Mouse (Mus musculus) NIH3T3 (cell line): ENCODE results near the gene Mkrn3.

ENCODE experiments used
- DNase-seq: peaks from one replicate; pipeline ENCODE4 v3.0.0-alpha.2; 2012; ENCODE audit warnings: low read depth

Mkrn3 gene

GRCm38 (mm10) chr7:62419493-62420360, at the start of gene Mkrn3:
Gene Mkrn3, minus strand, starts transcription at chr7:62420139.
- peak; percentile 95 for DNase-seq

GRCm38 (mm10) chr7:62463878-62464755, 44.2 kb upstream of the Mkrn3 start, which contains the start of gene Peg12:
Gene Peg12, minus strand, starts transcription at chr7:62464510.
- DNase-seq: peak; percentile 76

- peak; percentile 56 for DNase-seq
These were observed 43.3 kb upstream of the Mkrn3 start for GRCm38 (mm10) chr7:62463007-62463877.

- DNase-seq: peak; percentile 21
These were observed 42.5 kb upstream of the Mkrn3 start for GRCm38 (mm10) chr7:62462229-62463006.

- DNase-seq: no peak
These were observed 32.4 kb upstream of the Mkrn3 start for GRCm38 (mm10) chr7:62452353-62452752.

GRCm38 (mm10) chr7:62445431-62446165, 25.7 kb upstream of the Mkrn3 start:
- no peak for DNase-seq

GRCm38 (mm10) chr7:62436394-62436793, 16.5 kb upstream of the Mkrn3 start:
- peak; percentile 33 for DNase-seq

GRCm38 (mm10) chr7:62433243-62433642, 13.3 kb upstream of the Mkrn3 start:
- peak; percentile 65 for DNase-seq

- DNase-seq: peak; percentile 76
These were observed 8.4 kb upstream of the Mkrn3 start for GRCm38 (mm10) chr7:62428337-62428736.

- no peak for DNase-seq
These were observed 3.3 kb upstream of the Mkrn3 start for GRCm38 (mm10) chr7:62423210-62423609.

GRCm38 (mm10) chr7:62420566-62420965, 627 bp upstream of the Mkrn3 start:
- DNase-seq: peak; percentile 9

- no peak for DNase-seq
These were observed 840 bp downstream of the Mkrn3 start for GRCm38 (mm10) chr7:62419105-62419492.

- DNase-seq: no peak
These were observed 1.6 kb downstream of the Mkrn3 start for GRCm38 (mm10) chr7:62418346-62418745.

- DNase-seq: no peak
These were observed 3.8 kb downstream of the Mkrn3 start for GRCm38 (mm10) chr7:62416173-62416572.

- no peak for DNase-seq
These were observed 4.7 kb downstream of the Mkrn3 start for GRCm38 (mm10) chr7:62415222-62415621.

- no peak for DNase-seq
These were observed 12.1 kb downstream of the Mkrn3 start for GRCm38 (mm10) chr7:62407803-62408202.

- DNase-seq: no peak
These were observed 13.3 kb downstream of the Mkrn3 start for GRCm38 (mm10) chr7:62406573-62407050.

- DNase-seq: no peak
These were observed 27.7 kb downstream of the Mkrn3 start for GRCm38 (mm10) chr7:62392202-62392601.

- peak; percentile 34 for DNase-seq
These were observed 31.6 kb downstream of the Mkrn3 start for GRCm38 (mm10) chr7:62388291-62388690.

GRCm38 (mm10) chr7:62382391-62382790, 37.5 kb downstream of the Mkrn3 start:
- DNase-seq: peak; percentile 77
